Mouse (Mus musculus) kidney, postnatal 14 days (tissue): Measurements from ENCODE around the gene Grin3b.

Experiments
- DNase-seq: peaks from one replicate; pipeline ENCODE4 v3.0.0; 2022; ENCODE audit warnings: mixed read lengths

Grin3b gene

GRCm38 (mm10) chr10:79989870-79990269 is 19.4 kb downstream of the Grin3b start:
- DNase-seq: peak; percentile 63

GRCm38 (mm10) chr10:79991099-79991498 is 20.6 kb downstream of the Grin3b start:
- DNase-seq: no peak

- no peak for DNase-seq
Observed at GRCm38 (mm10) chr10:79991548-79991947, 21.0 kb downstream of the Grin3b start.

GRCm38 (mm10) chr10:79994397-79995115 is 24.0 kb downstream of the Grin3b start:
- DNase-seq: peak; percentile 64

GRCm38 (mm10) chr10:79995636-79996035 is 25.1 kb downstream of the Grin3b start:
- no peak for DNase-seq

- peak; percentile 97 for DNase-seq
Observed at GRCm38 (mm10) chr10:79996272-79997033, 25.9 kb downstream of the Grin3b start, which contains the start of gene Abca7. Gene Abca7, plus strand, starts transcription at chr10:79996494.

GRCm38 (mm10) chr10:79997034-79997760 is 26.7 kb downstream of the Grin3b start:
- DNase-seq: peak; percentile 80

- DNase-seq: no peak
Observed at GRCm38 (mm10) chr10:79997819-79998218, 27.3 kb downstream of the Grin3b start.

- DNase-seq: no peak
Observed at GRCm38 (mm10) chr10:80001945-80002344, 31.4 kb downstream of the Grin3b start.

GRCm38 (mm10) chr10:80002829-80003228 is 32.3 kb downstream of the Grin3b start:
- DNase-seq: no peak

GRCm38 (mm10) chr10:80003374-80004232 is 33.1 kb downstream of the Grin3b start:
- DNase-seq: no peak

GRCm38 (mm10) chr10:80004233-80004705 is 33.8 kb downstream of the Grin3b start:
- DNase-seq: no peak

- no peak for DNase-seq
Observed at GRCm38 (mm10) chr10:80011740-80012139, 41.2 kb downstream of the Grin3b start.

- no peak for DNase-seq
Observed at GRCm38 (mm10) chr10:80013609-80014008, 43.1 kb downstream of the Grin3b start.

- DNase-seq: no peak
Observed at GRCm38 (mm10) chr10:80014484-80015290, 44.2 kb downstream of the Grin3b start.

GRCm38 (mm10) chr10:80015583-80015982 is 45.1 kb downstream of the Grin3b start:
- DNase-seq: no peak

- DNase-seq: no peak
Observed at GRCm38 (mm10) chr10:80016511-80016910, 46.0 kb downstream of the Grin3b start, which contains the start of gene Arhgap45. Gene Arhgap45, plus strand, starts transcription at chr10:80016653.

- DNase-seq: no peak
Observed at GRCm38 (mm10) chr10:80016931-80017330, 46.4 kb downstream of the Grin3b start.

GRCm38 (mm10) chr10:80017361-80017760 is 46.8 kb downstream of the Grin3b start:
- DNase-seq: no peak

- no peak for DNase-seq
Observed at GRCm38 (mm10) chr10:80017771-80018170, 47.3 kb downstream of the Grin3b start.

GRCm38 (mm10) chr10:80018739-80019297 is 48.3 kb downstream of the Grin3b start:
- no peak for DNase-seq
